Comparison of ENCODE assay signal across 13 mouse cellular contexts in genomic region chrX:71294191-71294590, GRCm38 (mm10).
"Had no signal": no experiment of that assay in that cellular context is flagged by ENCODE, and none has a peak within 500 bp of the region (broad histone marks: within the 10 kb centered on the region; RNA-seq: fewer than 3 reads in every experiment).

No protein-coding gene starts in this region.

- H3K4me1 ChIP-seq: midbrain, embryonic 10.5 days; midbrain, embryonic 12.5 days; neural tube, embryonic 12.5 days; stomach, embryonic 15.5 days had no signal

- DNase-seq: lung, adult 18-20 months; lung, embryonic 14.5 days; lung, postnatal 10 days; lung, postnatal 4 days; midbrain, embryonic 14.5 days; thymus, adult 18-20 months; thymus, postnatal 14 days; thymus, postnatal 36 days had no signal

- H3K36me3 ChIP-seq: midbrain, embryonic 10.5 days; midbrain, embryonic 12.5 days; neural tube, embryonic 12.5 days; stomach, embryonic 15.5 days had no signal

- H3K27me3 ChIP-seq: midbrain, embryonic 12.5 days; neural tube, embryonic 12.5 days; stomach, embryonic 15.5 days had no signal

- H3K27ac ChIP-seq: midbrain, embryonic 10.5 days; midbrain, embryonic 12.5 days; neural tube, embryonic 12.5 days; stomach, embryonic 15.5 days; stomach, postnatal 0 days had no signal

- H3K9me3 ChIP-seq: midbrain, embryonic 10.5 days; midbrain, embryonic 12.5 days; neural tube, embryonic 12.5 days; stomach, embryonic 15.5 days had no signal

- H3K4me3 ChIP-seq: midbrain, embryonic 10.5 days; midbrain, embryonic 12.5 days; neural tube, embryonic 12.5 days; stomach, embryonic 15.5 days had no signal
